Mouse (Mus musculus) thymus, postnatal 14 days (tissue): ENCODE measurements around the gene Triap1.
A peak's percentile ranks its signal among the peaks of the same experiment; 100 is the strongest.
"Not testable (repeated sequence)": the region's sequence is repeated elsewhere in the genome, so short reads cannot be mapped to it uniquely, and the experiment has no call there.

Source experiments
- DNase-seq: peaks from one replicate; pipeline ENCODE4 v3.0.0; 2021

Gene Triap1

GRCm38 (mm10) chr5:115340577-115341313 is at the start of gene Triap1, which contains the start of gene Gatc:
Triap1 (plus strand) TSS chr5:115341225.
Gatc (minus strand) TSS chr5:115341178.
- peak; percentile 89 for DNase-seq

- peak; percentile 23 for DNase-seq
Measured at GRCm38 (mm10) chr5:115294173-115294572, 46.9 kb upstream of the Triap1 start.

- no peak for DNase-seq
Measured at GRCm38 (mm10) chr5:115296347-115296746, 44.7 kb upstream of the Triap1 start.

- no peak for DNase-seq
Measured at GRCm38 (mm10) chr5:115300035-115300744, 40.8 kb upstream of the Triap1 start.

- DNase-seq, result peak; percentile 99
Measured at GRCm38 (mm10) chr5:115300792-115301614, 40.0 kb upstream of the Triap1 start, which contains the start of gene Dynll1. Dynll1 (minus strand) TSS chr5:115300999.

GRCm38 (mm10) chr5:115301615-115302014 is 39.4 kb upstream of the Triap1 start:
- DNase-seq, result no peak

GRCm38 (mm10) chr5:115302190-115302589 is 38.8 kb upstream of the Triap1 start:
- DNase-seq, result not testable (repeated sequence)

- no peak for DNase-seq
Measured at GRCm38 (mm10) chr5:115312354-115312753, 28.7 kb upstream of the Triap1 start.

- no peak for DNase-seq
Measured at GRCm38 (mm10) chr5:115312816-115313667, 28.0 kb upstream of the Triap1 start.

GRCm38 (mm10) chr5:115313668-115313943 is 27.4 kb upstream of the Triap1 start:
- no peak for DNase-seq

- DNase-seq, result no peak
Measured at GRCm38 (mm10) chr5:115316968-115317644, 23.9 kb upstream of the Triap1 start.

- DNase-seq, result peak; percentile 72
Measured at GRCm38 (mm10) chr5:115317645-115318328, 23.2 kb upstream of the Triap1 start.

- peak; percentile 59 for DNase-seq
Measured at GRCm38 (mm10) chr5:115319004-115319940, 21.8 kb upstream of the Triap1 start.

GRCm38 (mm10) chr5:115326256-115326831 is 14.7 kb upstream of the Triap1 start:
- no peak for DNase-seq

GRCm38 (mm10) chr5:115326875-115327609 is 14.0 kb upstream of the Triap1 start, which contains the start of gene Srsf9:
Srsf9 (plus strand) TSS chr5:115327177.
- DNase-seq, result peak; percentile 98

- DNase-seq, result peak; percentile 71
Measured at GRCm38 (mm10) chr5:115327610-115328548, 13.1 kb upstream of the Triap1 start.

GRCm38 (mm10) chr5:115330955-115331354 is 10.1 kb upstream of the Triap1 start:
- DNase-seq, result no peak

- DNase-seq, result no peak
Measured at GRCm38 (mm10) chr5:115333626-115334025, 7.4 kb upstream of the Triap1 start.
